Mouse (Mus musculus) gastrocnemius, postnatal 4 days (tissue): ENCODE results near the gene Ndrg2. TPM values are rescaled to one million over a fixed set of nuclear protein-coding genes. Genes with fewer than 3 reads are reported as not detected.
A peak's percentile ranks its signal among the peaks of the same experiment; 100 is the strongest.
"Not testable (repeated sequence)": the region's sequence is repeated elsewhere in the genome, so short reads cannot be mapped to it uniquely, and the experiment has no call there.

Source experiments
- DNase-seq, 2 experiments: peaks; one replicate each; pipeline ENCODE4 v3.0.0; 2021 to 2022; ENCODE audit warnings: low spot score in 2 of 2, mixed read lengths in 2 of 2
- total RNA-seq, 2 experiments: library from RNA; stranded (reverse); gene quantifications; 2 replicates each; pipeline ENCODE4 v1.2.3; 2021

Gene Ndrg2
- total RNA-seq, 2 experiments from 2014 or later, result 315 to 500 TPM

DNA sequence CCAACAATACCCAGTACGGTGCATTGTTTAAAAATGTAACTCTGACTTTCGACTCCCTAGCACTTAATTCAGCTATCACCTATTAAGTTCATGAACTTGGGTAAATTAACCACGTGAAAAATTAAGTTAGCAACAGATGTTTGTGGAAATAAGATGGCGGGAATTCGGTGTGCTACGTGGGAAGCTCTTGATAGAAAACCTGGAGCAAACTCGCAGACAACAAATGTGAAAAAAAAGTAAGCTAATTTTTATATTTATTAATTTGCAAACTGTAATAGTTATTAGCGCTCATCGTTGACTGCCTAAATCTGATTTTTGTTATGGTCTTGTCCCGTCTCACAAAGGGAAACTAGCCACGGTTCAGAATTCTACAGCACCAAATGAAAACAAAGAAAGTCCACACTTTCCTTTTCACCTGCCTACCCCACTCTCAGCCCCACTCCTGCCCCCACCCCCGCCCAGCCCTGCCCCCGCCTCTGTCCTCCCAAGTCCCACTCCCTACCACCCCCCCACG is 29.9 kb downstream of the Ndrg2 start:
- DNase-seq, result no peak

DNA sequence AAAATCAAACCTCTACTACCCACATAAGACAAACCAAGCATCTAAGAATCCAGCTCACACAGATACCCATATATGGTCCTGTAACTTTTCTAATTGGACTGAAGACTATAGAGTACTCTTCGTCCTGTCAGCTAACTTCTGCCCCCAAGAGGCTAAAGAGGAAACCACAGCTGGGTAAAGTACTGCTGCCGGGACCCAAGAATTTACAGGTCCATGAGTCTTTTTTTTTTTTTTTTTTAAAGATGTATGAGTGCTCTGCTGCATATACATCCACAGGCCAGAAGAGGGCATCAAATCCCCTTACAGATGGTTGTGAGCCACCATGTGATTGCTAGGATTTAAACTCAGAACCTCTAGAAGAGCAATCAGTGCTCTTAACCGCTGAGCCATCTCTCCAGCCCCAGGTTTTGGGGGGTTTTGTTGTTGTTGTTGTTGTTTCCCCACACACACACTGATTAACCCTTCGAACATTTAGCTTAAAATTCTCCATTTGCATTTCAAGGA is 30.4 kb downstream of the Ndrg2 start:
- peak; percentile 35 to 59 for DNase-seq

DNA sequence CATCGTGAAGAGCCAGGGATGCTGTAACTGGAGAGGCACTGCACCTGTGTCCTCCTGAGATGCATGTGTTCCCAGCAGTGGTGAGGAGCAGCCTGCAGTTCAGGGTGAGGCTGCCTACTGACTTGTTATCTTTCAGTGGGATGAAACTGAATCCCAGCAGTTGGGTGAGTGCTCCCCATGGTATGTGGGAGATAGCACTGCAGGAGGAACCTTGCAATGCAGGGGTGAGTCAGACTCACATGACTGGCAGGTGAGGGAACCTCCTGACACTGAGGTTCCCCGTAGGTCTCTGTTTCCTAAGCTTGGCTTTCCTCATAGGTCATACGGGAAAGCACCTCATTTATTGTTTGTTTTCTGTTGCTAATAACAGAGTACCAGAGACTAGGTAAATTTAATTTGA is 36.4 kb downstream of the Ndrg2 start:
- DNase-seq, result no peak

DNA sequence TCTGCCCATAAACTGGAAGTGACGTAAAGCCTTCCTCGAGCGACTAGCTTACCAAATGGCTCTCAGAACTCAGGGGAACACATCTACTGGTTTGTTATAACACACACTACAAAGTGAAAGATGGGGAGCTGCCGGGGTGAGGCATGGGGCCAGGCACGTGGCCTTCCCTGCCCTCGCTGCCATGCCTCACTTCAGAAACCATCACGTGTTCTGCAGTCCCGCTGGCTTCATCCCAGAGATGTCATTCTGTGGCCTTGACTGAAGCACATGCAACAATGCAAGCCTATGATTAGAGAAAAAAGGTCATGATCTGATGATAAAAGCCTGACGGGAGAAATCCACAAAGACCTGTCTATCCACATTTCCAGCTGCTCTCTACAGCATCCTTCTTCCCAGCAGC is 42.2 kb downstream of the Ndrg2 start:
- no peak for DNase-seq

DNA sequence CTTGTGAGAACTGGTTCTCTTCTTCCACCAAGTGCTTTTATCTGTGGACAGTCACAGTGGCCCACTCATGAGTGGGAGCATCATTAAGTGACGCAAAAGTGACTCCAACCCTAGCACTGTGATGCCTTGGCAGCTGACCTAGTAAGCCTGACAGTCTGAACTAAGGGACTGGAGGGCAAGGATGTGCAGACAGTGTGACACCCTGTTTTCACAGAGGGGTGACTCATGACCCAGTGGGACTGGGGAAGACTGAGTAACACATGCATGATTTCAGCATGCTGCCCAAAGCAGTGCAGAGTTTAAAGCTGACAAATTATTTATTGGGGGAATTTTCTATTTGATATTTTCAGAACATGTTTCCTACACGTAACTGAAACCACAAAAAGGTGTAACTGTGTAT is 43.2 kb downstream of the Ndrg2 start:
- no peak for DNase-seq

DNA sequence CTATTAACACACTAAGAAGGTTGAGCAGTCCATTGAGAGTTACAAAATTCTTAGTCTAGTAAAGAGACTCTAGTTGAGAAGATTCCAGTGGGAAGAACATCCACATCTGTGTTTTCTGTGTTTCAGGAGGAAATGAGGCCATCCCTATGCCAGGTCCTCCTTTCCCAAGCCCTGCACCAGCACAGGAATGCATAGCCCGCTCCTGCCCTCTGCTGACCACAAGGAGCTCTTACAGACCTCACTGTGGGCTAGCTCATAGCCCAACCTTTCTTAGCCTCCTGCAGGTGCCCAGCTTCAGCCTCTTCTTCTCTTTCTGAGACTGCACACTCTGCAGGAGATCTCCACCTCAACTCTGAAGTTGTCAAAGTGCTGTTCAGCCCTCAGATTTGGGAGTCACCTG is 50.4 kb downstream of the Ndrg2 start:
- peak in 1 of 2 experiments; percentile 15 for DNase-seq

DNA sequence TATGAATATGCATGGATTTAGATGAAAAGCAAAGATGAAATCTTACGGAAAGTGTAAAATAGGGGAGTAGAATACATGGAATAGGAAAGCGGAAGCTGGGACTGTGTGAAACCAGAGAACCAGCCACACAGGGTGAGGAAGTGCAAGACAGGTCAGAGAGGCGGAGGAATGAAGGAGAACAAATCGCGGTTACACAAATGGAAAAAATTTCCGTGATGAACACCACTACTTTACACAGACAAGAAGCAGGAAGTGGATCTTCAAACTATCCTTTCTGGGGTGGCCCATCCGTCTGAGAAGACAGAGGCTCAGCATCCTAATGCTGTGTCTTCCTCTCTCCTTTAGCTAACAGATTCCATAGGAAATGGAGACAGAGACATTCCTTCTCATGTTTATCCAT is 58.7 kb downstream of the Ndrg2 start:
- not testable (repeated sequence) for DNase-seq

Other genes starting within 250 kb of the Ndrg2 start
- not detected for gene Gm17079, start 218.7 kb downstream of the Ndrg2 start, total RNA-seq
- gene Gm5800, start 197.0 kb downstream of the Ndrg2 start, total RNA-seq, result not detected
- gene Ang4, start 140.6 kb downstream of the Ndrg2 start, total RNA-seq, result not detected
- gene AY358078, start 114.1 kb downstream of the Ndrg2 start, total RNA-seq, result not detected
- not detected for gene Ear6, start 60.5 kb downstream of the Ndrg2 start, total RNA-seq
- 10 to 100 TPM; 11.4 to 14.3 TPM for gene Mettl17, start 29.3 kb downstream of the Ndrg2 start, total RNA-seq
- under 1 TPM; 0.47 to 0.96 TPM for gene Slc39a2, start 21.3 kb downstream of the Ndrg2 start, total RNA-seq
- gene Tppp2, start 4.3 kb upstream of the Ndrg2 start, total RNA-seq, result not detected
- gene Rnase13, start 8.6 kb upstream of the Ndrg2 start, total RNA-seq, result not detected
- 10 to 100 TPM; 90.4 to 92.7 TPM for gene Arhgef40, start 70.6 kb upstream of the Ndrg2 start, total RNA-seq
- 1 to 10 TPM; 1.1 to 2.8 TPM for gene Tmem253, start 101.5 kb upstream of the Ndrg2 start, total RNA-seq
- gene Zfp219, start 106.6 kb upstream of the Ndrg2 start, total RNA-seq, result 10 to 100 TPM; 28.3 to 29.7 TPM
- gene Olfr221, start 128.3 kb upstream of the Ndrg2 start, total RNA-seq, result not detected
- 100 to 1,000 TPM; 140 to 156 TPM for gene Hnrnpc, start 189.9 kb upstream of the Ndrg2 start, total RNA-seq
- gene Rpgrip1, start 196.5 kb upstream of the Ndrg2 start, total RNA-seq, result under 1 TPM; 0.23 to 0.49 TPM